Mouse (Mus musculus): Measurements from ENCODE around the gene Sectm1b.

Sectm1b gene

DNA sequence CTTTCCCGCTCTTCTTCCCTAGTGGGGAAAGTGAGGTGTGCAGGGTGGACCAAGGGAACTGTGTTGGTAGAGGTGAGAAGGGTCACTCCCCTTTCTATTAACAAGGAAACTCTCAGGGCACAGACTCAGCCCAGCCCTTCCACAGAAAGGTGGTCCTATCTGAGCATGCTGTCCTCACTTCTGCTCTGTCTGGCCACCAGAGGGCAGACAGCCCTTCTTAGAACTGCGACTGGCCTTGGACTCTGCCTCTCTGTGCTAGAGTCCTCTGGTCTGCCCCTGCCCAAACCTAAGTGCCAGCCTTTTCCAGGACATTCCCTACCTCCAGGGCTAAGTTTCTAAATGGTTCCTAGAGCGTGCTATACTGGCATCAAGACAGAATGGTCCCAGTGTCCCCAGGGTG, 45.7 kb downstream of the Sectm1b start:
- DNase-seq: peak; percentile 76

DNA sequence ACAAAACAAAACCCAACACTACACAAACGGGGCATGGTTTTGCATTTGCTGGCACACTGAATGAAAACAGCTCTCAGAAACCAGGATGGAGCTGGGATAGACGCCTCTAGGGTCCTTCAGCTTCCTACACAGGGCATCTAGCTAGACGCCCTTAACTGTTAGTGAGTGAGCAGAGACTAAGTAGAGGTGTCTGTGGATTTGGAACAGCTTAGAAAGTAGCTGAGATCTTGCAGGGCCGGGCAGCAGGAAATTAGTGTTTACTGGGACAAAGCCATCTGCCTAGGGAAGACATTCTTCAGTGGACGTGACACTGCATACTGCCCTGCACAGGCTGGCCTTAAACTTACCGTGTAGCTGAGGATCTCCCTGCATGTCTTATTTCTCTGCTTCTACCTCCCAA, 47.9 kb downstream of the Sectm1b start:
- DNase-seq: no peak

DNA sequence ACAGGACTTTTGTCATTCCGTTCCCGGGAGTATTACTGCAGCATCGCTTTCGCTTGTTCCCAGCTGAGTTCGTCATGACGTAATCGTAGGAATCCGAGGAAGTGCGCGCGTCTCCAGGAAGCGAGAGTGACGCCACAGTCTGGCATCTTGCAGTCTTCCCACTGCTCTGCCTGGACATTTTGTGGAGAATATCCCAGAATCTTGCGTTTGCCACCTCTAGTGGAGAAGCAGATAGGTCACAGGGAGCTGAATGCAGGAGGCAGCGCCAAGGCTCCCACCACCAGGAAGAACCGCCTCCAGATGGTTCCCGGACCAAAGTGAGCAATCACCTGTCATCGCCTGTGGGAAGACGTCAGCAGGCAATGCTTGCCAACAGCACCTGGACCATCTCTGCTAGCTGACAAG, 48.5 kb downstream of the Sectm1b start:
- peak; percentile 31 for DNase-seq

- no peak for DNase-seq
Observed at GRCm38 (mm10) chr11:121013656-121014055, 49.7 kb downstream of the Sectm1b start.

DNA sequence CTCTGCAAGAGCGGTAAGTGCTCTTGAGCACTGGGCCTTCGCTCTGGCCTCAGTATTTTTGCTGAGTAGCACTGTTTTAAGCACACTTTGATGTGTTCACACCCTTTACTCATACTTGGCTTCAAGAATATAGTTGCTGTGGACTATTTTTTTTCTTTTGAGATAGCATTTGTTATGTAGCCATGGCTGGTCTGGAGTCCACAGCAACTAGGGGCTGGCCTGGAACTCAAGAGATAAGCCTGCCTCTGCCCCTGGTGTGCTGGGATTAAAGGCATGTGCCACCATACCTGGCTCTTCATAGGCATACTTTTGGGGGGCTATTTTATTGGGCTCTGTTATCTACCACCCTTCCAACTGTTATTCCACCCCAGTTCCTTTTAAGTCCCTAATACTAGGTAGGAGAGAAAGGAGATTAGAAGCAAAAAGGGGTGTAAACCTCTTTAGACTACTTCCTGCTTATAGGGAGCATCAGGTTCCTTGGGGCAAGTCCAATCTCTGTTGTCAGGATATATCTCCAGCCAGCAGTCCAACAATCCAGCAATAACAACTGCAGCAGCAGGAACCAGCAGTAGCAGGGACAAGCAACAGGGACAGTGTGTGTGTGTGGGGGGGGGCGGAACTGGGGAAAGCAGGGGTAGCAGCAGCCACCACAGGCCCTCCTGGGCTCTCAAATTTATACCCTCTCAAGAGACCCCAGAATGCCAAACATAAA, 53.2 kb downstream of the Sectm1b start:
- DNase-seq: no peak

GRCm38 (mm10) chr11:121006184-121006583, 57.2 kb downstream of the Sectm1b start:
- DNase-seq: no peak

DNA sequence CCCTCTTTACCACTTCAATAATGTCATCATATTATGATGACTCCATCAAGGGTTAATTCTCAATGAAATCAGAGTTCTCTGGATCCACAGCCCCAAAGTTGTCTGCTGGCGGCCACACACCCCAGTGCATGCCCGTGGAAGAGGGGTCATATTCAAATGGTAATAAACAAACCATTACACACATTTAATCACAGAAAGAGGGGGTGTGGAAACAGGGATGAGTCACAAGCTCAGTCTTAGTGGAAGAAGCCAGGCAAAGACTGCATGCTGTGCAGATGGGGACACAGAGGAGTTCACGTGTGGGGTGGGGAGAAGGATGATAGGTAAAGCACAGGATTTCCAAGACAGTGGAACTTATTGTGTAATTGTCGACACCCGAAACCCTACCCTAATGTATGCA, 59.1 kb downstream of the Sectm1b start:
- no peak for DNase-seq
